Mouse (Mus musculus): Measurements from ENCODE around the gene Kcnn1. TPM values are rescaled to one million over a fixed set of nuclear protein-coding genes. Genes with fewer than 3 reads are reported as not detected.

Gene Kcnn1
- total RNA-seq, 2 experiments from 2014 or later: 17.2 to 19.2 TPM

GRCm38 (mm10) chr8:70850947-70851346 lies 12.1 kb downstream of the Kcnn1 start:
- no peak for DNase-seq (ENCODE audit: low spot score in 2 of 2)
- intact Hi-C loops (cut with DNase I): no loop called here

- intact Hi-C loops (cut with DNase I): no loop called here
- no peak for DNase-seq (ENCODE audit: low spot score in 2 of 2)
Observed at GRCm38 (mm10) chr8:70850132-70850845, 12.8 kb downstream of the Kcnn1 start.

DNA sequence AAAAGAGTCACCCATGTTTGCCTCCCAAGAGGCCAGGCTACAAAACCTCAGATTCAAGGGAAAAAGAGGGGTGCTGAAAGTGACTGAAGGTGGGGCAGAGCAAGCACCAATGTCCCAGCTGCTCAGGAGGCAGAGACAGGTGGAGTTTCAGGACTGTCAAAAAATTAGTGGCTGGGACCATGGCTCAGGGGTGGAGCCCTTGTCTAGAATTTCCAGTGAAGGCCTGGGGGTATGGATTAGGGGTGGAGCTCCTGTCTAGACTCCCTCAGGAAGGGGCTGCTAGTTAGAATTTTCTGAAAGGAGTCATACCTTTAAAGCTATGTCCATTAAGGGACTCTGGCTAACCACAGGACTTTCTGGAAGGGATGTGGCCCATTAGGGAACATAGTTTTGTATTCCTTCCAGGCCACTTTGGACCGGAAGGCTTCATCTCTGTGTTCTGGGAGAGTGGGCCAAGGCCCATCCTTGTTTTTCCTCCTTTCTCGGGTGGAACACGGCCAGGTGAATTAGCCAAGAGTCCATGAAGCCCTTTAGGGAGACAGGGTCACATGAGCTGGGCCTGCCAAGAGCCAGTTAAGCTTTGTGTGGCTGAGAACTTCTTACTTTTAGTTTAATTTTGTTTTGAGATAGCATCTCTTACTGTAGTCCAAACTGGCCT lies 13.6 kb downstream of the Kcnn1 start:
- no peak for DNase-seq (ENCODE audit: low spot score in 2 of 2)
- intact Hi-C loops (cut with DNase I): no loop called here

- intact Hi-C loops (cut with DNase I): no loop called here
- no peak for DNase-seq (ENCODE audit: low spot score in 2 of 2)
Observed at GRCm38 (mm10) chr8:70846371-70847154, 16.5 kb downstream of the Kcnn1 start.

- DNase-seq (ENCODE audit: low spot score in 2 of 2): no peak
- intact Hi-C loops (cut with DNase I): no loop called here
Observed at GRCm38 (mm10) chr8:70845108-70845507, 17.9 kb downstream of the Kcnn1 start.

GRCm38 (mm10) chr8:70844523-70844922 lies 18.5 kb downstream of the Kcnn1 start:
- intact Hi-C loops (cut with DNase I): loop anchor here (1.0 to 5.0 kb wide), 2 partner anchors 25 to 77 kb away; no protein-coding TSS in a partner anchor
- DNase-seq (ENCODE audit: low spot score in 2 of 2): peak; percentile 89 to 90

DNA sequence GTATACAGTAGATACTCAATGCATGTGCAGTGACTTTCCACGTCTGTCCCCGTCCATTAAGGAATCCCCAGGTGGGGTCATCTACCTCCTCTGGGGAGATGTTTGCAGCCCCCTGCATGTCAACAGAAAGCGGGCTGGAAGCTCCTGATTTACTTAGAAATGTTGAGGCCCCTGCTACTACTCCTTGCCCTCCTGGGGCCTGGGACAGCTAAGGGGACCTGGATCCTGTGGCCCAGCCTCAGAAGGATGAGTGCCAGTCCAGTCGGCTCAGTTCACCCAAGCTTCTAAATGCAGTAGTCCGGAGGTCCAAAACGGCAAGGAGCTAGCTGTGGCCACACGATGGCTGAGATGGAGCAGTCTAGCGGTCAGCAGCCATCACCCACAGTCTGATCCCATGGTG lies 19.1 kb downstream of the Kcnn1 start:
- intact Hi-C loops (cut with DNase I): loop anchor here (1.0 to 5.0 kb wide), 2 partner anchors 25 to 77 kb away; no protein-coding TSS in a partner anchor
- DNase-seq (ENCODE audit: low spot score in 2 of 2): no peak

GRCm38 (mm10) chr8:70843214-70843773 lies 19.8 kb downstream of the Kcnn1 start:
- intact Hi-C loops (cut with DNase I): loop anchor here (5.0 kb wide), 1 partner anchor 76 kb away; no protein-coding TSS in a partner anchor

DNA sequence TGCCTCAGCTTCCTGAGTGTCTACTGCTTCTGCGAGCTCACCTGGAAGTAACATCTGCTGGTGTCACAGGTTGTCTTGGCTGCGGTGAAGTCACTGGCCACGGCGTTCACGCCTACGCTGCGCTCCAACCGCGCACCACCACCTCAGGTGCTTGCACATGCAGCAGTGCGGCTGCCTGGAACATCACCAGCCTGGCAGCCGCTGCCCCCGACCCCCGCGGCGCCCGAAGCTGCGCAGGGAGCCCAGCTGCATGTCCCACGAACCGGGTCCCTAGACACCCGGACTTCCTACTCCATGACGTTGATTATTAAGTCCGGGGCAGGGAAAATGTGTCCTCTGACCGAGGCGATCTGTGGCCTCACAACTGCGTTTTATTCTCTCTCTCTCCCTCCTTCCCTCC lies 20.6 kb downstream of the Kcnn1 start:
- no peak for DNase-seq (ENCODE audit: low spot score in 2 of 2)

More at GRCm38 (mm10) chr8:70843214-70843773, 19.8 kb downstream of the Kcnn1 start:
- no peak for DNase-seq (ENCODE audit: low spot score in 2 of 2)

DNA sequence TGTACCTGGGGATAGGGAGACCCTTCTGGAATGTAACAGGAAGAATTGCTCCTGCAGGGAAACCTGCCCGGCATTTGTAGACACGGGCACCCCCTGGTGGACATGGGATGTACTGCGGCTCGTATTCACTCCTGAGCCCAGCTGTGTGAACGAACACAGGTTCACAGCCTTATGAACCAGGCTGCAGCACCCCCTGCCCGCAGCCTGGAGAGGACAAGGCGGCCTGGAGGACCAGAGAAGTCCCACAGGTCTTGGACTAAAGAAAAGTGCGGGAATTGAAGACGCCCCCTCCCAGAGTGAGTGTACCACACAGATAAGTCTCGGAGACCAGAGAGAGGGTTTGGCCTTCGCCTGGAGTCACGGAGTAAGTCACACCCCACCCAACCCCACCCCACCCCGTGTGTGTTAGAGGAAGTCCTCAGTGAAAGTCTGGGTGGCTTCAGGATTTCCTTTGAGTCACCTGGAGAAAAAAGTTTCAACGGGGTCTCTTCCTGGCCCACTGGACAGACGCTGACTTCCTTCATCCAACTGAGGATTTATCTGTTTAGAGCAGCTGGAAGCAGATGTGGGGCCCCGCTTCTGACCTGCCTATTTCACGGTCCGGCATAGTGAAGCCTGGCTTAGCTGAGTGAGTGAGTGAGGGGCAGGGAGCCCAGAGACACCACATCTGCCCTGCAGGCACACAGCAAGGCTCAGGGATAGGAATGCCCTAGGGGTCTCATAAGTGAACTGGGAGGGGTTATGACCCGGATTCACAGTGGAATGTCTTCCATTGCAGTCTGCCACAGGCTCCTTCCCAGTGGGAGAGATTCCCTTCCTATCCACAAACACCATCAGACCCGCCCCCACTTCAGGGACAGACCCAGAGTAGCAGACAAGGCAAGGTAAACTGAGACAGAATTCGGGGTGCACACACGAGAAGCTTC lies 21.6 kb downstream of the Kcnn1 start:
- intact Hi-C loops (cut with DNase I): loop anchor here (2.0 to 5.0 kb wide), 2 partner anchors 74 to 123 kb away; partner anchors contain the start of gene Gm3336
- DNase-seq (ENCODE audit: low spot score in 2 of 2): peak; percentile 91 to 94

More for the DNA sequence above, 20.6 kb downstream of the Kcnn1 start:
- intact Hi-C loops (cut with DNase I): loop anchor here (5.0 kb wide), 1 partner anchor 75 kb away; no protein-coding TSS in a partner anchor

GRCm38 (mm10) chr8:70840590-70840989 lies 22.5 kb downstream of the Kcnn1 start:
- DNase-seq (ENCODE audit: low spot score in 2 of 2): no peak

GRCm38 (mm10) chr8:70839408-70840351 lies 23.4 kb downstream of the Kcnn1 start, which contains the start of gene Arrdc2:
Gene Arrdc2 (minus strand): TSS chr8:70839720.
- intact Hi-C loops (cut with DNase I): loop anchor here (2.0 to 5.0 kb wide), 2 partner anchors 72 to 121 kb away; partner anchors contain the start of gene Gm3336

More at GRCm38 (mm10) chr8:70840590-70840989, 22.5 kb downstream of the Kcnn1 start:
- intact Hi-C loops (cut with DNase I): loop anchor here (2.0 to 5.0 kb wide), 2 partner anchors 73 to 122 kb away; partner anchors contain the start of gene Gm3336

DNA sequence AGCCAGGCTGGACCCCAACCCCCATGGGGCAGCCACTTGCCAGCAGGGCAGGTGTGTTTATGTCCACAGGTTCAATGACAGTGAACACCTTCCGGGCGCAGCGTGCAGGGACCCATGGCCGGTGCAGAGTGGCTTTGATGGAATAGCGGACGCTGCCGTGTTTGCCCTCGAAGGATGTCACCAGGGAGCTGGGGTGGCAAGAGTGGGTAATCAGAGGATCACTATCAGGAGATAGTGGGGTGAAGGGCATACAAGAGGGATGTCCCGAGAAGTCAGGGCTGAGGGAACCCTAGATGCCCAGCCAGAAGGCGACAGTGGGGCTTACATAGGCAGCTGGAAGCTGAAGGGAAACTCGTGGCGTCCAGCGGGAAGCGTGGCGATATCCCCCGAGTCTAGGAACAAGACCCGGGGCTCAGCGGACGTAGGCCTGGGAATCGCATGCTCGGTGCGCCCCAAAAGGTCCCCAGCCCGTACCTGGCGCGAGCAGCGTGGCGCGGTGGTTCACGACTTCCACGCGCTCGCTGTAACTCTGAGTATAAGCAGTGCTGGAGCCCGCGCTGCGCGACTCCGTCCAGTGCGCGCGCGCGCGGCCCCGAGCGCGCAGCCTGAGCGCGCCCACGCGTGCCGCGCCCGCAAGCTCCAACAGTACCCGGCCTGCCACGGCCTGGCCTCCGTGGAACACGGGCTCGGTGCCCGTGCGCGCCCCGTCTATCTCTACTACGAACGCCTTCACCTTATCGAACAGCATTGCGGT lies 24.2 kb downstream of the Kcnn1 start:
- intact Hi-C loops (cut with DNase I): no loop called here
- DNase-seq (ENCODE audit: low spot score in 2 of 2): no peak

More at GRCm38 (mm10) chr8:70839408-70840351, 23.4 kb downstream of the Kcnn1 start, which contains the start of gene Arrdc2:
- peak; percentile 99 to 100 for DNase-seq (ENCODE audit: low spot score in 2 of 2)

- intact Hi-C loops (cut with DNase I): no loop called here
- DNase-seq (ENCODE audit: low spot score in 2 of 2): no peak
Observed at GRCm38 (mm10) chr8:70836666-70837065, 26.4 kb downstream of the Kcnn1 start.

GRCm38 (mm10) chr8:70834071-70834470 lies 29.0 kb downstream of the Kcnn1 start:
- intact Hi-C loops (cut with DNase I): no loop called here
- DNase-seq (ENCODE audit: low spot score in 2 of 2): no peak

- intact Hi-C loops (cut with DNase I): no loop called here
- peak in 1 of 2 experiments; percentile 48 for DNase-seq (ENCODE audit: low spot score in 2 of 2)
Observed at GRCm38 (mm10) chr8:70833520-70833919, 29.5 kb downstream of the Kcnn1 start.

Data from left cerebral cortex, postnatal 14 days (tissue).